Mouse (Mus musculus): Measurements from ENCODE around the gene Nr2f6.
A peak's percentile ranks its signal among the peaks of the same experiment; 100 is the strongest.
"Not testable (repeated sequence)": the region's sequence is repeated elsewhere in the genome, so short reads cannot be mapped to it uniquely, and the experiment has no call there.

Nr2f6 gene

DNA sequence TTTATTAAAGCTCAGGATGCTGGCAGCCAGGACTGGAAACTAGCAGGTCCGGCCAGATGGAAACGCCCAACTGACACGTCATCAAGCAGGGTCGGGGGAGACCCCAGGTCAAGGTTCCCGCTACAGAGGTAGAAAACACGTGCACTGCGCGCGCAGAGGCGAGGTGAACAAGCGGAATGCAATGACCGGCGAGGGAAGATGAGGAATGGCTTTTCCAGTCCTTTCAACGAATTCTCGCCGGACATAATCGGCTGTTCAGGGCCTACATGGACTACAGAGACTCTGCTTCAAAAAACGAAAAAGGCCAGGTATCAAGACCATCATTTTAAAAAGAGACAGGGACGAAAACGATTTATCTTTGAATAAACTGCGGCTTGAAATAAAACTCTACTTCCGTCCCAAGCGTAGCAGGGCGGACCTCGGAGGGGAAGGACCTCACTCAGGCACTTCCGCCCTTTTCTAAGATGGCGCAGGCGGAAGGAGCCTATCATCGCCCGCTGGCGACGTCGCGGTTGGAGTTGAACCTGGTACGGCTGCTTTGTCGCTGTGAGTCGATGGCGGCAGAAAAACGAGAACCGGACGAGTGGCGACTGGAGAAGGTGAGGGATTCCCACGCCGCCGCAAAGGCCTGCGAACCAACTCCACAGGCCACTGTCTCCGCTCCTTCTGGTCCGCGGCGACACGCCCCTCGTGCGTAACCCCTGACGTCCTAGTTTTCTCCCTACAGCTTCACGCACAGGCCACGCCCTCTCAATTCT is 14.8 kb downstream of the Nr2f6 start, which contains the start of gene Use1:
Gene Use1 (plus strand): TSS at position 78 of the 758 bp plus-strand sequence.
- DNase-seq: peak; percentile 87 to 89

DNA sequence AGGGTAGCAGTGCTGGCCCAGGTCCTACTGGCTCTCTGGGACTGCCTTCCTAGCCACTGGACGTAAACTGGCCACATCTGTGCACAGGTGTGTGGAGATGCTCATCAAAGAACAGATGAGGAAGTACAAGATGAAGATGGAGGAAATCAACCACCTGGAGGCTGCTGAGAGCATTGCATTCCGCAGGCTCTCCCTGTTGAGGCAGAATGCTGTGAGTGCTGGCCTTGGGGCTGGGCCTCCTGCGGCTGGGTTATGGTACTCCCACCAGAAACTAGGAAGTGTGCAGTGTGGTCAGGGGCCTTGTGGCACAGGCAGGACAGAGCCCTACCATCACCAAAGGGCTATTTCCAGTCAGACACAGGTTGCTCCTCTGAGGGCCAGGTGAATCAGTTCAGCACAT is 23.7 kb downstream of the Nr2f6 start:
- no peak for DNase-seq

DNA sequence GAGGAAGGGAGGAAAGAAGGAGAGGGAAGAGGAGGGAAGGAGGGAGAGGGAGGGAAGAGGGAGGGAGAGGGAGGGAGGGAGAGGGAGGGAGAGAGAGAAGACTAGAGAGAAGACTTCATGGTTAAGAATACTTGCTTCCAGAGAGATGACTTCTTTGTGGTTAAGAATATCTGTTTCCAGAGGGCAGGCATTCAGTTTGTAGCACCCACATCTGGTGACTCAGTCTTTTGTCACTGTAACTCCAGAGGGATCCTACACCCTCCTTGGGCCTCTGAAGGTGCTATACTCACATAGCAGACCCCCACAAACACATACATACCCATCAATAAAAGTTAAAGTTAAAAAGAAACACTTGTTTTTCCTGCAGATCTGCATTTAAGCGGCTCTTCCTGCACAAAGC is 30.2 kb downstream of the Nr2f6 start:
- DNase-seq: no peak

DNA sequence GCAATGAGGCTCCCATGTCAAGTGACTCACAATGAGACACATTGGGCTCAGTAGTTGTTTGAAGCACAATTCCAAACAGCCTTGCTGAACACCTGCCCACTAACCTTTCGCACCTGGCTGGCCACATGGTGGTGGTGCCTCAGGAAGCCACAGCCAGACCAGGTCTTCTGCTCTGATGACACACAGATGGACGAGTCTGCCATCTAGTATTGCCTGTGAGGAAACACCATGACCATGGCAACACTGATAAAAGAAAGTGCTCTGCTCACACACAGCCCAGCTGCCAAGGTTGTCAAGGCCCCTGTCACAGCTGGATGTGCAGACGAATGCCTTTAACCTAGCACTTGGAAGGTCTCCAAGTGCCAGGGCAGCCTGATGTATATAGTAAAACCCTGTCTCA is 30.6 kb downstream of the Nr2f6 start:
- no peak for DNase-seq

DNA sequence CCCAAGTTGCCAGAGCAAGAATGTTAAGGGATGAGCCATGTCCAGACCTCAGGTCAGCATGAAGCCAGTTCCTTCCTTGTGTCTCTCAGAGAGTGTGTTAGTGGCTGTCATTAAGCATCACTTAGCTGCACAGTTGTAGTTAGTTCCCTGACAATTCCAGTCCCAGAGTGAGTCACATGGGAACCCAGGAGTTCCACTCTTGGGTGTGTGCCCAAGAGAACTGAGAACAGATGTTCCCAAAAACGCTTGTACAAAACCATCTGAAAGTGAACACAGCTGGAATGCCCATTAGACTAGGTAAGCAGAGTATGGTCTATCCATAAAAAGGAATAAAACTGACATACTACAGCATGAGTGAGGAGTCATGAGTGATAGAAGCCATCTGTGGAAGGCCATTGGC is 35.2 kb downstream of the Nr2f6 start:
- no peak for DNase-seq

DNA sequence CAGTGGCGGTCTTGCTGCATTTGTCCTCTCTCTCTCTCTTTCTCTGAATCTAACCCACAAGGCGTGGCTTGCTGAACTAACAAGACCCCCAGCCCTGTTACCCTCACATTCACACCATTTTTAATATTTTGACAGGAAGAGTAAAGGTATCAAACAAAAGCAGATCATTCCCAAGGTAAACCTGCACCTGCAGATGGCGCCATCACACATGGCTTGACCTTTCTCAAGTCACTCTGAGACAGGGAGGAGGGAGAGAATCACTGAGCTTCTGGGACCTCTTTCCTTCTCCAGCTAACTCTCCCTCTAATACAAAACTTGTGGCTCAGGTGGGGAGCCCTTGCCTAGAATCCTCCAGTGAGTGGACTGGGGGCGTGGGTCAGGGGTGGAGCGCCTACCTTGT is 41.1 kb downstream of the Nr2f6 start:
- peak in 1 of 2 experiments; percentile 44 for DNase-seq

DNA sequence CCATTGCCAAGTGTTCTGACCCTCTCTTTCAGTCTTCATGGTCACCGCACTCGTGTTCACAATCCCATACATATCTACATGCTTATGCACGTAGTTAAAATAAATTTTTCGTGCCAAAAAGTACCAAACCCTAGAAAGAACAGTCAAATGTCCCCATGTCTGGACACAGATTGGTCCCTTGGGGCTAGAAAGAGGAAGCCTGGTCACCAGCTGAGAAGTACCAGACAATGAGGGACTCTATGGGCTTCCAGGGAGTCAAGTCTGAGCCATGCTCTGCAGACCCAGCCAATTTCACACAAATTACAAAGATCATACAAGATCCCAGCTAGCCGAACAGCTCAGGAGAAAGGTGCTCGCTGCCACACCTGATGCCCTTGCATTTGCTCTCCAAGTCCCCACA is 43.9 kb downstream of the Nr2f6 start:
- DNase-seq: not testable (repeated sequence)

DNA sequence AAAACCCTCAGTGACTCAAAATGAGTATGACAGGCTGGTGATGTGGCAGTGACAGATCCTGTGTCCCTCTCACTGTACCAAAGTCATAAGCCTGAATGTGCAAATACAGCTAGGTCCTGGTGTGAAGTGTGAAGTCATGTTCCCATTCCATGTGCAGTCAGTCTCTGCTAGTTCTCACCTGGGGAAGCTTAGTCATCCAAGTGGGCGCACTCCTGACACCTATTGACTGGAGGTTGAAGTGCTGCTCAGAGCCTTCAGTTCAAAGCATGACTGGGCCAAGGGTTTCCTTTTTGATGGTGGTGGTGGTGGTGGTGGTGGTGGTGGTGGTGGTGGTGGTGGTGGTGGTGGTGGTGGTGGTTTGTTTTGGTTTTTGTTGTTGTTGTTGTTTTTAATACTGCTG is 56.9 kb downstream of the Nr2f6 start:
- peak in 1 of 2 experiments; percentile 42 for DNase-seq
